Mouse (Mus musculus): ENCODE data around the gene Pkib.

The Pkib gene

DNA sequence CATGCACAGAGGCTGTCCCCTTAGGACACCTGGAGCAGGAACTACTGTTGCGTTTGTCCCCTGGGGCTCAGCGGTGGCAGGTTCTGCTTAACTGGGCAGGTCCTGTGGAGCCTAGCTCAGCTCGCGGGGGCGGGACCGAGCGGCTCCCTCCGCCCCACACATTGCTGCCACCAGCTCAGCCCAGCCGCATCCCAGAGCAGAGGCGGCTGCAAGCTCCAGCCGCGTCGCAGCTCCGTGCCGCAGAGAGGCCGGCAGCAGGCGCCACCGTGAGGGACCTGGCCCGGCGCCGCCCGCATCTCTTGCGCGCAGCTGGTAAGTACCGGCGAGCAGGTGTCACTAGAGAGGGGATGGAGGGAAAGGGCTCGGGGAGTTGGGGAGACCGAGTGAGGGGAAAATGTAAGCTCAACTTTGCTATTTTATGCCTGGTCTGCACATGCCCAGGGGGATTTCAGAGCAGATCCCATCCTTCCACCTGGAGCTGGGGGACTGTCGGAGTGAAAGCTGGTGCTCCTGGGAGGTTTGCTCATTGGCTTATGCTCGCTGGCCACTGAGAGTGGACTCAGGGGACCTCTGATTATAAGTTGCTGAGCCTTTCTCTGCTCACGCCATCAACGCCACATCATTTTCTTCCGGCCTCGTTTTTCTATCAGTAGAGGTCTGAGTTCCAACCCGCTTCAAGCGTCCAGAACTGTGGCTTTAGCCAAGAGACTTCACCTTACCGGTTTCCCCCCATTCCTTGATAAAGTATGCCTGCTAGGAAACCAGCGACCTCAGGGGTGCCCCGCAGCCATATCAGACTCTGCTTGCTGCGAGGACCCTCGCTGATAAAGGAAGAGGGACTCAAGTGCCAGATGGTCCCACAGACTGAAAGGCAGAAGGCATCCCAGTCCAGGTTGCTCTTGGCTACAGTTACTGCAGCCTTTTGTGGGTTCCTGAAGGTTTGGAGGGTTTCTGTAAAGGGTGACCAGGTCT is at the start of gene Pkib:
TSS of gene Pkib (plus strand) at position 86 of the 972 bp plus-strand sequence.
- peak; percentile 49 for DNase-seq (ENCODE audit: low read depth, low spot score)

DNA sequence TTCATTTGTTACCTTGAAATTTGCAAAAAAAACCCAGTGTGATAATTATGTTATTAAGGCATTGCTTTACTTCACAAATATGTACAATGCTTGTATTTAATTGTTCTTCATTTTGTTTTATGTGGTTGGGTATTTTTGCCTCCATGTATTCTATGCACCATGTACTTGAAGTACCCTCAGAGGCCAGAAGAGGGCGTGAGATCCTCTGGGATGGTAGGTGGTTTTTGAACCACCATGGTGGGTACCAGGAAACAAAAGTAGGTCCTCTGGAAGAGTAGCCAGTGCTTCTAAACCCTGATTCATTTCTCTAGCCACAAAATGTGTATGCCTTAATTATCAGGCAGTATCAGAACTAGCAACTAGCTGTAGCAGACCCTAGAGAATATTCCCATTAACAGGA is 47.9 kb upstream of the Pkib start:
- DNase-seq (ENCODE audit: low read depth, low spot score) = no peak

- DNase-seq (ENCODE audit: low read depth, low spot score) = no peak
These were observed 37.5 kb upstream of the Pkib start for GRCm38 (mm10) chr10:57594266-57594665.

DNA sequence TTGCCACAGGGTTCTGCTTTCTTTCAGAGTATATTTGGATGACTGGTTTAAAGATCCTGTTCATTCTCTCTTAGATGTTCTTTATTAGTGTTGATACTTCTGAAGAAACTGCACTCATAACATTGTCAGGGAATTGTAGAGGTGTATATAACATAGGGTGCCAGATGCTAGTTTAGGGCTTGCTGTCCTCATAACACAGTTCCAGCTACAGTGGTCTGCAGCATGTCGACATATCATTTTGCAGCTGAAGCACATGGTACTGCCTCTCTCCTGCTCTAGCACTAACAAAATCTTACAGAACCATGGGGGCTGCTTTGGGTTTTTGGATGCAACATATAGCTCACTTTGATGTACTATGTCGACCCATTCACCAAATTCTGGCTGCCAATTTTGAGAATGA is 34.6 kb upstream of the Pkib start:
- DNase-seq (ENCODE audit: low read depth, low spot score) = no peak

DNA sequence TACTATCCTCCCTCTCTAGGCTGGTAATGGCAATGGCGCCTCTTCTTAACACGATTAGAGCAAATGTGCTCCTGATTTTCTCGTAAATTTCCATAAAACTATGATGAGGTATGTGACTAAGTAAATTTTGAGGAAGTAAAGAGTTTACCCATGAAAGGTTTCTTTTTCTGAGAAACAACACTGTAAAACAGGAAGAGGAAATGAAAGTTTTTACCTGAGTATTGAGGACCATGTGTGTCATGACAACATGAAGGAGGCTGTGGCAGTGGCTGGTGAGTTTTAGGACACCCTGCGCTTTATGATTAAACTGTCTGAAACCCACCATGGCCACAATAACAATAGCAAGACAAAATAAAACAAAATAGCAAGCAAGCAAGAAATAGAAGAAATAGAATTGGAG is 28.8 kb upstream of the Pkib start:
- DNase-seq (ENCODE audit: low read depth, low spot score) = no peak

GRCm38 (mm10) chr10:57623311-57623710 is 8.5 kb upstream of the Pkib start:
- no peak for DNase-seq (ENCODE audit: low read depth, low spot score)

- DNase-seq (ENCODE audit: low read depth, low spot score) = no peak
These were observed 4.0 kb upstream of the Pkib start for GRCm38 (mm10) chr10:57627773-57628172.

DNA sequence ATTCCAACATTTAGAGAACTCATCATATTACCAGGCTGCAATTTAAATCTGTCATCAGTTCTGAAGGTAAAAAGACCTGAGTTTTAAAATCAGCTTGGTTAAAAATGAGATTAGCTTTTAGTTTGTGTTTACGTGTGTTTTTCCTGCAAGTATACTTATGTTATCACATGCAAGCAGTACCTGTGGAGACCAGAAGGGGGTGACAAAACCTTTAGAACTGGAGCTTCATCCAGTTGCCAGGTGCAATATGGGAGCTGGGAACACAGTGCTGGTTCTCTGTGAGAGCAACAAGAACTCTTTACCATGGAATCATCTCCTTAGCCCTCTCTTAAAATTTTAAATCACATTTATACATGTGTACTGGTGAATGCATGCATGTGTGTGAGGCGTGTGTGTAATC is 1.2 kb upstream of the Pkib start:
- no peak for DNase-seq (ENCODE audit: low read depth, low spot score)

DNA sequence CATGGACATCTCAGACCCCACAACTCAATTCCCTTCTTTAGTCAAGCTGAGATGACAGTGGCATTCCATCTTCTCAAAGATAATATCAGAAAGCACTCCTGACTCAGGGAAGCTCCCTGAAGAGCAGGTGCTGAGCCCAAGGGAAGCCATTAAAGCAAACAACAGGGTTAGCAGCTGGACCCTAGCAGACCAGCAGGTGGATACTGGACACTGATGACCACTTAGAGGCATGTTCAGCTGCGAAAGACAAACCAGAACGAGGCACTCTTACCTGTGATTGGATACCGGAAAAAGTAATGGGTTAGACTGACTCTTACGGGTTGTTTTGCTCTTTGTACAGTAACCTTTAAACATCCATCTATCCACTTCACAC is 1.1 kb downstream of the Pkib start:
- no peak for DNase-seq (ENCODE audit: low read depth, low spot score)

- DNase-seq (ENCODE audit: low read depth, low spot score) = no peak
These were observed 5.2 kb downstream of the Pkib start for GRCm38 (mm10) chr10:57636970-57637369.

DNA sequence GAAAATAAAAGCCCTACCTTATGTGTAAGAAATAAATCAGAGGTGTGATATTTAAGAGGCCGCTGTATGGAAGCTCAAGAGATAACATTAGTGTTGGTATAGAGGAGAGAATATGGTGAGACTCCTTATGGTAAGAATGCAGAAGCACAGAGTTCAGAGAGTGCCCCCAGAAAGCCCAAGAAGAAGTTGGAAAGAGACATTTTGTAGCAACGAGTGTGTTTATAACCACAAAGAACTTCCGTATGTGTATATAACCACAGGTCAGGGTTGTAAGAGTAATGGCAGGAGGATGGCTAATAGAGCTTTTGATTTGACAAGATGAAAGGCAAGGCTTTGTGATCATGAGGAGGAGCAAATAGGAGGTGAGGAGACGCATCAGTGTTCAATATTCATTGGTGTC is 6.5 kb downstream of the Pkib start:
- no peak for DNase-seq (ENCODE audit: low read depth, low spot score)

DNA sequence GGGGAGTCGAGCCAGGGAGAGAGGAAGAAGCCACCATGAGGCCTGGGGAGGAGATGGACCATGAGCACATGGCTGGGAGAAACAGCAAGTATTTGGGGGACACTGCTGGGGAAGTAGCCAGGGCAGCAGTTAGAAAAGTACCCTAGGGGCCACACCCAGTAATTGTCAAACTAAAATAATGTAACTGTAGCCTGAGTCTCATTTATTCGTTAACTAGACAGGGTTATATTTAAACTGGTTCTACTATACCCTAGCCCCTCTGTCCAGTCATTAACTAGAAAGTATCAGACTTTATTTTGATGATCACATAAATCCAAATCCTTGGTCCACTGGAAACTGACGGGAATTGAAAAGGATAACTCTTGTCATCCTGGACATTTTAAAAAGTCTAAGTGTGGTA is 7.8 kb downstream of the Pkib start:
- no peak for DNase-seq (ENCODE audit: low read depth, low spot score)

GRCm38 (mm10) chr10:57653297-57653696 is 21.5 kb downstream of the Pkib start:
- DNase-seq (ENCODE audit: low read depth, low spot score) = no peak

GRCm38 (mm10) chr10:57660505-57660904 is 28.7 kb downstream of the Pkib start:
- DNase-seq (ENCODE audit: low read depth, low spot score) = no peak

GRCm38 (mm10) chr10:57663758-57664157 is 32.0 kb downstream of the Pkib start:
- no peak for DNase-seq (ENCODE audit: low read depth, low spot score)

- DNase-seq (ENCODE audit: low read depth, low spot score) = no peak
These were observed 32.5 kb downstream of the Pkib start for GRCm38 (mm10) chr10:57664253-57664652.

DNA sequence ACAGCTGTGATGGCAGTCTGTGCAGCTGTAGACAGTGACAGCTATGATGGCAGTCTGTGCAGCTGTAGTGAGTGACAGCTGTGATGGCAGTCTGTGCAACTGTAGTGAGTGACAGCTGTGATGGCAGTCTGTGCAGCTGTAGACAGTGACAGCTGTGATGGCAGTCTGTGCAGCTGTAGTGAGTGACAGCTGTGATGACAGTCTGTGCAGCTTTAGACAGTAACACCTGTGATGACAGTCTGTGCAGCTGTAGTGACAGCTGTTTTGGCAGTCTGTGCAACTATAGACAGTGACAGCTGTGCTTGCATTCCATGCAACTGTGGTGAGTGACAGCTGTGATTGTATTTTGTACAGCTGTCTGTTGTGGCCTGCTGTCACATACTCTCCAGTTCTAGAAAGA is 44.0 kb downstream of the Pkib start:
- no peak for DNase-seq (ENCODE audit: low read depth, low spot score)

GRCm38 (mm10) chr10:57687999-57688398 is 56.2 kb downstream of the Pkib start:
- no peak for DNase-seq (ENCODE audit: low read depth, low spot score)

- peak; percentile 22 for DNase-seq (ENCODE audit: low read depth, low spot score)
These were observed 58.4 kb downstream of the Pkib start for GRCm38 (mm10) chr10:57690161-57690560.

- no peak for DNase-seq (ENCODE audit: low read depth, low spot score)
These were observed 70.5 kb downstream of the Pkib start for GRCm38 (mm10) chr10:57702246-57702645.

DNA sequence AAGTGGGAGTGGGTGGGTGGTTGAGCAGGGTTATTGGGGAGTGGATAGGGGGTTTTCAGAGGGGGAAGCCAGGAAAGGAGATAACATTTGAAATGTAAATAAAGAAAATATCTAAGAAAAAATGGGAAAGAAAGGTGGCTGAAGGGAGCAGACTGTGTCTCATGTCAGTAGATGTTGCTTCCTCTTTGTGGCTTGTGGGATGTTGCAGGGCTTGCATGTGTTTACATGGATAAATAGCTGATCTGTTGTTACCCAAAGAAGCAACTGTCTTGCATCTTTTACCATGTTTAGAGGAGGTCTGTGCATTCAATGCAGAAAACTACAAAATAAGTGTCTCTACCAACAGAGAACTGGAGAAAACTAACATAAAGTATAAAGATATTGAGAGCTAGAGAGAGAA is 89.3 kb downstream of the Pkib start:
- no peak for DNase-seq (ENCODE audit: low read depth, low spot score)

DNA sequence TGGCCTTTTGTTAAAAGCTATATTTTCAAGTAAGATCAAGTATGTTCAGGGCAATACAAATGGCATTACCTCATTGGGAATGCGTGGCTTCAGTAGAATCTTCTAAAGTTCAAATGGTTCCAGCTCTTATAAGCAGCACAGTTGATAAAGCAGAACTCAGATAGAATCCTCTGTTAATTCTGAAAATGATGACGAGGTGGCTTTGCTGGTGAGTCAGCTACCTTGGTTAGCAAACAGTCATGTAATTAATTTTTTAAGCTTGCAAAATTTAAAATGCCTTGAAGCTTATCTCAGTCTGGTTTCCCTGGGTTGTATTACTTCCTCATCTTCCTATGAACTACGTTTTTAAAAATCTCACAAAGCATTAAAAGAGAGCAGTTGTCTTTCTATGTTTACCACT is 90.6 kb downstream of the Pkib start:
- no peak for DNase-seq (ENCODE audit: low read depth, low spot score)

DNA sequence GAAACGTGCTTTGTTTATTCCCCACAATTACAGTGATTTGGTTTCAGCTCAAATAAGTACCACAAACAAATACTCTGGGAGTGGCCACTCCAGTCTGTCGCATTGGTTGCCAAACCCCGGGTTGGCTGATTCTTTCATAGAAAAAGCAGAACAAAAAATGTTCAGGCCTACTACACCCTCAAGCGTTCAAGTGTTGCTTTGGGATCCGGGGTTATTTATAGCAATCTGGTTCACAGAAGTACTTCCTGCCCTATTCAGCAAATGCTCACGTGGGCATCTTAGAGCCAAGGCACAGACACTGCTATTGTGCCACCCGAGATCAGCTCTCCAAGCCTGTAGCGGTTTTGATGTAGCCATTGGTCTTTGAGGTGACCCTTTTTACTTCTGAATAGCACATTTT is 95.9 kb downstream of the Pkib start:
- DNase-seq (ENCODE audit: low read depth, low spot score) = peak; percentile 55

GRCm38 (mm10) chr10:57731672-57732071 is 99.9 kb downstream of the Pkib start:
- DNase-seq (ENCODE audit: low read depth, low spot score) = no peak
